Mouse (Mus musculus): ENCODE measurements at regions not wholly inside any gene's neighbourhood (a gene's known extent, or its start where the extent isn't known, plus 50 kb on each side); places are given as distances from the start of the nearest gene placed in this dataset.
A peak's percentile ranks its signal among the peaks of the same experiment; 100 is the strongest.

GRCm38 (mm10) chr14:24767964-24768363, 281.0 kb downstream of the Rps24 start:
- ATAC-seq (ENCODE audit: insufficient number of reproducible peaks, low FRiP score, low TSS enrichment) = no peak

- no peak for ATAC-seq (ENCODE audit: insufficient number of reproducible peaks, low FRiP score, low TSS enrichment)
These were observed 282.5 kb downstream of the Rps24 start for GRCm38 (mm10) chr14:24769451-24769850.

GRCm38 (mm10) chr14:24770015-24770977, 283.4 kb downstream of the Rps24 start:
- ATAC-seq (ENCODE audit: insufficient number of reproducible peaks, low FRiP score, low TSS enrichment) = no peak

GRCm38 (mm10) chr14:24771663-24772062, 284.7 kb downstream of the Rps24 start:
- ATAC-seq (ENCODE audit: insufficient number of reproducible peaks, low FRiP score, low TSS enrichment) = no peak

GRCm38 (mm10) chr14:24772129-24772528, 285.2 kb downstream of the Rps24 start:
- ATAC-seq (ENCODE audit: insufficient number of reproducible peaks, low FRiP score, low TSS enrichment) = no peak

GRCm38 (mm10) chr14:24778748-24779630, 292.1 kb downstream of the Rps24 start:
- ATAC-seq (ENCODE audit: insufficient number of reproducible peaks, low FRiP score, low TSS enrichment) = peak; percentile 86

GRCm38 (mm10) chr14:24781674-24782073, 294.7 kb downstream of the Rps24 start:
- ATAC-seq (ENCODE audit: insufficient number of reproducible peaks, low FRiP score, low TSS enrichment) = no peak

- no peak for ATAC-seq (ENCODE audit: insufficient number of reproducible peaks, low FRiP score, low TSS enrichment)
These were observed 297.0 kb downstream of the Rps24 start for GRCm38 (mm10) chr14:24783889-24784288.

GRCm38 (mm10) chr14:24785452-24785851, 298.5 kb downstream of the Rps24 start:
- no peak for ATAC-seq (ENCODE audit: insufficient number of reproducible peaks, low FRiP score, low TSS enrichment)

- ATAC-seq (ENCODE audit: insufficient number of reproducible peaks, low FRiP score, low TSS enrichment) = peak; percentile 90
These were observed 306.7 kb downstream of the Rps24 start for GRCm38 (mm10) chr14:24793375-24794285.

GRCm38 (mm10) chr14:24794359-24794845, 307.5 kb downstream of the Rps24 start:
- no peak for ATAC-seq (ENCODE audit: insufficient number of reproducible peaks, low FRiP score, low TSS enrichment)

GRCm38 (mm10) chr14:24797494-24797893, 310.6 kb downstream of the Rps24 start:
- no peak for ATAC-seq (ENCODE audit: insufficient number of reproducible peaks, low FRiP score, low TSS enrichment)

GRCm38 (mm10) chr14:24798066-24798465, 311.1 kb downstream of the Rps24 start:
- ATAC-seq (ENCODE audit: insufficient number of reproducible peaks, low FRiP score, low TSS enrichment) = no peak

GRCm38 (mm10) chr14:24803001-24803655, 316.2 kb downstream of the Rps24 start:
- no peak for ATAC-seq (ENCODE audit: insufficient number of reproducible peaks, low FRiP score, low TSS enrichment)

- ATAC-seq (ENCODE audit: insufficient number of reproducible peaks, low FRiP score, low TSS enrichment) = no peak
These were observed 320.1 kb downstream of the Rps24 start for GRCm38 (mm10) chr14:24807061-24807460.

- no peak for ATAC-seq (ENCODE audit: insufficient number of reproducible peaks, low FRiP score, low TSS enrichment)
These were observed 336.1 kb downstream of the Rps24 start for GRCm38 (mm10) chr14:24822876-24823567.

- no peak for ATAC-seq (ENCODE audit: insufficient number of reproducible peaks, low FRiP score, low TSS enrichment)
These were observed 337.4 kb downstream of the Rps24 start for GRCm38 (mm10) chr14:24824351-24824750.

- ATAC-seq (ENCODE audit: insufficient number of reproducible peaks, low FRiP score, low TSS enrichment) = no peak
These were observed 338.9 kb downstream of the Rps24 start for GRCm38 (mm10) chr14:24825722-24826386.

All from cerebellum, adult (tissue).